Mouse (Mus musculus) heart, postnatal 4 days (tissue): Measurements from ENCODE around the gene Adtrp. TPM values are rescaled to one million over a fixed set of nuclear protein-coding genes. Genes with fewer than 3 reads are reported as not detected.

ENCODE experiments used
- DNase-seq: peaks from one replicate; pipeline ENCODE4 v3.0.0; 2021
- total RNA-seq, 2 experiments: library from RNA; stranded (reverse); gene quantifications; 2 replicates each; pipeline ENCODE4 v1.2.3; 2021

Gene Adtrp
- total RNA-seq, 2 experiments from 2014 or later: 0.55 to 0.77 TPM

DNA sequence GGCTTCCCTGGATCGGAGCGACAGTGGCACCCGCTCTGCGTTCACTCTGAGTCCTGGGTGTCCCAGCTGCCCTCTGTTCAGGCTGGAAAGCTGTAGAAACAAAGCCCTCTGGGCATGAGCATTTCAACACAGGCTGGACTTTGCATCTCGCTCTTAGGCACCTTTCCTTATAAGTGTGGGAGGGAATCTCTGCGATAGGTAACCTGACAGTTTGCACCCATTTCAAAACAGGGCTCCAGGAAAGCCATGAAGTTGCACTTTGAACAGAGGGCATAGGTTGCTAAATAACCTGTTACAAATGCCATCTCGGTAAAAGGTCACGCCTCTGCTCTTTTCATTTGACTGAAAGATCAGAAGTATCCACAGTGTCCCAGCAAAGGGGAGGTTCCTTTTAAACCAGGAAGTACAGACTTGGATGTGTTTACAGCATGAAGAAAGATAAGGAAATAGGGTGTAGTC is 19.2 kb downstream of the Adtrp start:
- DNase-seq: no peak

DNA sequence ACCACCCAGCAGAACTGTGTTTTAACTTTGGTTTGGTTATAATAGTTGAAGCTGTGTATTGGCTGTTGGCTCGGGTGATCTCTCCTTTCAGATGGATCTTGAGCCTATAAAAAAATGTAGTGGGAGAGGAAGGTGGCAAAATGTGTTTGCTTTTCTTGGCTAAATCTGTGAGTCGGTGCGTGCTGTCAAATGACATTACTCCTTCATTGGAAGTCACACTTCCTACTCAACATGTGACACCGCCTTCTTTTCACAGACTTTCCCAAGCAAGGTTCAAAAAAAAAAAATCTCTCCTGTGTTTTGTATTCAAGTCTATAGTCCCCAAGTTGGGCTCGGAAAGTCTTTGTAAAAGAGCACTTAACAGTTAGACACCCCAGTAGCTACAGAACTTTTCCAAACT is 19.9 kb downstream of the Adtrp start:
- no peak for DNase-seq

DNA sequence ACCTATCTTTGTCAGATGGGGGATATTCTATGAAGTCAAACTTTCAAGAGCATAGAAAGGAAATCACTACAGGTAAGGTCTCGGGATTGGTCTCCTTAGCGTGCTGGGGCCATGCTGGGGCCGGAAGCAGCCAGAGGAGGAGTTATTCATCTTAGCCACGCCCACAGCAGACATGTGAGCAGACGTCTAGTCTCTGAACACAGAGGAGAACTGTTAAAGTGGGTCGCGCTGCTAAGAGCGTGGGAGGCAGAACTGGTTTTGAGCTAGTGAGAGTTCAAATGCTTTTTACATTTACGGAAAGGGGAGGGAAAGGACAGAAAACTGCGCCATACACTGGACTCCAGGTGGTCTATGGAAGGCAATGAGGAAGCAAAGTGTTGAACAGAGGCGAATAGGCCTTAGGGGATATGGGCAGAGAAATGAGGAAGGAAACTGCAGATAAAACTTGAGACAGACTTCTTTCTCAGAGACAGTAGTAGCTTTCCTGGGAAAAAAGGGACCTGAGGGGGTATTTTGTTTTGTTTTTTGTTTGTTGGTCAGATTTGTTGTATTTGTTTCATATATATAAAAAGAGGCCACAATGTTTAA is 22.0 kb downstream of the Adtrp start:
- no peak for DNase-seq

GRCm38 (mm10) chr13:41823077-41823476 is 24.4 kb downstream of the Adtrp start:
- no peak for DNase-seq

GRCm38 (mm10) chr13:41822617-41823016 is 24.9 kb downstream of the Adtrp start:
- DNase-seq: no peak

DNA sequence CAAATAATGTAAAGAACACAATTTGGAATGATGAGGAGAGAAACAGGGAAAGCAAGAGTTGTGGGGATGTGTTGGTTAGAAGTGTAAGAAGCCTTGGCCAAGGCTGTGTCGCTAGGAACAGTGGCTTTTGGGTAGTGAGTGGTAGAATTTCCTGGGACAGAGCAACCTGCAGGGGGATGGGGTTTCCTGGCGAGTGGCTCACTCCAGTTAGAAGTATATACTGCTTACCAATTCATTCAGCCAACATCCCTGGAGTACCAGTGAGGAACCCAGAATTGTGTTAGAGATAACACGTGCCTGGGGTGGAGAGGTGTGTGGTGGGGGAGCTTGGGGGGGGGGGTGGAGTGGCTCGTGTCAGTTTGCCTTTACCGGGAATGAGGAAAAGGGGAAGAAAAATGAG is 25.4 kb downstream of the Adtrp start:
- DNase-seq: no peak

- DNase-seq: no peak
These were observed 26.5 kb downstream of the Adtrp start for GRCm38 (mm10) chr13:41820947-41821346.

DNA sequence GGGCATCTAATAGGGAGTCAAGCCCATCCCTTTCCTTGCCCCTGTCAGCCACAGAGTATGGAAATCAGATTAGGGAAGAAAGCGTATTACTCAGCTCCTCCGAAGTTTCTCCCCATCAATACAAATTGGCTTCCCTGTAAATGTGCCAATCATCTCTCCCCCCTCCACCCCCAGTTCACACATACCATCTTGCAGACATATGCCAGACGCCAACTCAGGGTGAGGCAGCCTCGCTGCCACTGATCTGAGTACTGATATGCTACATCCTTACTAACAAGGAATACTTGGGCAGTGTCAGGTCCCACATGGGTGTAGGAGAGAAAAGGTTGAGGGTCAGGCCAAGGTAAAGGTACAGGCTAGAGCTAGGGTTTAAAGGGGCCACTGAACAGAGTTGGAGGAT is 27.6 kb downstream of the Adtrp start:
- no peak for DNase-seq

GRCm38 (mm10) chr13:41819484-41819883 is 28.0 kb downstream of the Adtrp start:
- DNase-seq: no peak

DNA sequence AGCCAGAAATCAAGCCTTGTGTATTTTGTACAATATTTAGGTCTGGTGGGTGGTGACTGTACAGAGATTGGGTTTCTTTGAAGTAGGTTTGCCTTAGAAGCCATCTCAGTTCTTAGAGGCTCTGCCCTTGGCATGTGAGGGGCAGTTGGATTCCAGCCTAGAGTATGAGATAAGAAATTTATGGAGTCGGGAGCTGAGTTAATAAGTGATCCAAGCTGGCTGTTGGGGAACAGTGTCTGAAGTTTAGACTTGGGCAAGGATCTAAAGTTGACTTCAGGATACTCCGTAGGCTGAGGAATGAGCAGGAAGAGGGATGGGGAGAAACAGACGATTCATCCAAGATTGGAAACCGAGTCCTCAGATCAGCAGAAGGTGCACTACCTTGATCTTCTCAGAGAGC is 29.9 kb downstream of the Adtrp start:
- no peak for DNase-seq

DNA sequence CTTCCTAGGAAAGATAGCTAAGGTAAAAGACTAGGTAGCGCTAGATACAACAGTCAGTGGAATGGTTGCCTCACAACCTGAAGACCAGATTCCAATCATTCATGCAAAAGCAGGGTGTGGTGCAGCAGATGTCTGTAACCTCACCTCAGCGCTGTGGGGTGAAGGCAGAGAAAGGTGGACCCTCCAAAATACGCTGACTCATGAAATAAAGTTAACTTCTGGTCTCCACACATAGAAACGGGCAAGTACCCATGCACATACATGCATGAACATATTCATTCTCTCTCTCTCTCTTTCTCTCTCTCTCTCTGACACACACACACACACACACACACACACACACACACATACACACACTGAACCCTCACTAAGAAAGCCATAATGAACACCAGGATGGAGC is 30.8 kb downstream of the Adtrp start:
- DNase-seq: no peak

- DNase-seq: no peak
These were observed 36.7 kb downstream of the Adtrp start for GRCm38 (mm10) chr13:41810776-41811175.

GRCm38 (mm10) chr13:41807815-41808214 is 39.7 kb downstream of the Adtrp start:
- no peak for DNase-seq

DNA sequence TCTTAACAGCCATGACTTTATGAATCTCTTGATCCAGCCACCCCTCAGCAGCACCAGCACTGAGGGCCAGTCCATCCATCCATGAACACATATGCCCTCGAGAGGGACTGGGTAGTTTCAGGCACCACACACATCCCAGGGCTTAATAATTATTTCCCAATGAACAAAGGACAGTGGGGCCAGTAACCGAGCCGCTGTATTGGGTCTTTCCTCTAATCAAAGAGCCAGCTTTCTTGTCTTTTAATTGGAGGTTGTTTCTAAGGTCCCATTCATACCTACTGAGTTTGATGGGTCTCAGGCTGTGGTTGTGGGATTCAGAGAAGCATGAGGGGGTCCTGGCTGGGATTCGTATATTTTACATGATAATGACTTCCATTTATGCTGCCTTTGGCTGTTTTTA is 40.2 kb downstream of the Adtrp start:
- no peak for DNase-seq

- DNase-seq: no peak
These were observed 42.2 kb downstream of the Adtrp start for GRCm38 (mm10) chr13:41805138-41805820.

DNA sequence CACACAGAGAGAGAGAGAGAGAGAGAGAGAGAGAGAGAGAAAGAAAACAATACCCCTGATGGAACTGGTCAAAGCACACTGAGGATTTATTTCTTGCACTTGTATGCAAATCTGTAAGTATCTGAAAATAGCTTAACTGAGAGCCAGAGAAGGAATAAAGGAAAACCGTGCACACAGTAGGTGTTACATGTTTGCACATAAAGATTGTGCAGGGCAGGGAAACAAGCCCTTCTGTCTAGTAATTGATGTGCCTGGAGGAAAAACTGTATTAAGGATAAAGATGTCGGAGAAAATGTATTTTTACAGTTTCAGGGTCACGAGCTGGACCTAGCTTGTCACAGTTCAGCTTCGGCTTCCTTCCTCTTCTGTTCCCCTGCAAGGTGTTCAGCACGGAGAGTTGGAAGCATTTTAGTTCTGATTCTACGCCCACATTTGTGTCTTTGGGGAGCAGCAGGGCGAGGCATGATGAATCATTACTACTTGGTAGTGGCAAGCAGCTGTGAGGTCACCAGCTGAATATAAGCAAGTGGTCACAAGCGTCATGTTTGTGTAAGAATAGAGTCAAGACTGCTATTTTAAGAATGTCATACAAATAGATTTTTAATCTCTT is 43.7 kb downstream of the Adtrp start:
- no peak for DNase-seq

- DNase-seq: no peak
These were observed 46.3 kb downstream of the Adtrp start for GRCm38 (mm10) chr13:41801177-41801636.

DNA sequence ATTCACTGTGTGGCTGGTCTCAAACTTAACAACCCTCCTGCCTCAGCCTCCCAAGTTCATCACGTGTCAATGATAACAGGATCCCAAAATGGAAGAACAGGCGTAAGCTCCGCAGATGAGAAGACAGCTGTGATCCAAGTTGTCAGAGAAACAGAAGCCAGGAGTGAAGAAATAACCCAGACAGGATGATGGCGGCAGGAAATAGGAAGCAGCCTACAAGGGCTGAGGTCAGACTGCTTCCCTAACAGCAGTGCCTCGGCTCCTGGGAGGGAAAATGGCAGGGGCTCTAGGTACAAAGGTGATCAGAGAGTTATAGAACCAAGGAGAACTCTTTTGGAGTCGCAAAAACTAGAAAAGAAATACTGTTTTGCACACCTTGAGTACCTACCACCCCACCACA is 54.6 kb downstream of the Adtrp start:
- DNase-seq: no peak

GRCm38 (mm10) chr13:41787863-41788536 is 59.5 kb downstream of the Adtrp start:
- no peak for DNase-seq

DNA sequence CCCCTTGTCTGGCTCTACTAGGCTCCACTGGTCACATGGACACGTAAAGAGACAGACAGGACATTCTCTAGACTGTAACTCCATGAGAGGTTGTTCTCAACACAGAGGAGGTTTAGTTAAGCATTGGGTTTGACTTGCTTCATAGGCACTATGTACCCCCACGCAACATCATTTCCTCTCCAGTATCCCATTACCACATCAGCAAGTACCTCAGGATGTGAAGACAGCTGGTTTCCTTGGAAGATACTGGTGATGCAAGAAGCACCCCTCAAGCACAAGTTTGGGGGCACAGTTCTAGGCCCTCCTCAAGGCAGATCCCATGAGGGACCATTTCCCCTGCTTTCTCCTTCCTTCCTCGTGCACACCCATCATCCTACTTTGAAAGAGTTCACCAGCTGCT is 60.8 kb downstream of the Adtrp start:
- DNase-seq: no peak

GRCm38 (mm10) chr13:41784889-41785701 is 62.4 kb downstream of the Adtrp start:
- DNase-seq: no peak

DNA sequence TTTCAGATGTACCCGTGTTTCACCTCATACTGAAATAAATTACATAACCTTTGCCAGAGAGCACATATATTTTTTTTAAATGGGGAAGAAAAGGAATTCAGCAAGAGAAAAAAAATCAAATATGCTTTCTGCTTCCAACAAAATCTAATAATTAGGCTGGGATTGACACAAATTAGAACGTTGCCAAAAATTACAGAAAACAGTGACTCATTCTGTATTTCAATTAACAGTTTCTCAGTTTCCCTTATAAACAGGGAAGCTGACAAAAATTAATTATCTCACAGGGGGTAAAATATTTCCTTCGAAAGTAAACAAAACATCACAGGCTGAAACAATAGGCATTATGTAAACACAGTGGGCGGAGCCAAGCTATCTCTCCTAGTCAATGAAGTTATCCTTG is 67.2 kb downstream of the Adtrp start:
- DNase-seq: no peak
